Mouse (Mus musculus): Measurements from ENCODE around the gene Ehbp1. TPM values are rescaled to one million over a fixed set of nuclear protein-coding genes. Genes with fewer than 3 reads are reported as not detected.
A peak's percentile ranks its signal among the peaks of the same experiment; 100 is the strongest.

Gene Ehbp1
- polyA plus RNA-seq, 2 experiments: 12.1 to 21.4 TPM

- Histone ChIP-seq H3K36me3 (ENCODE audit: control insufficient read depth, insufficient read depth, low read length) (peaks cover 11% of the 10 kb centered on the region), H3K9ac (ENCODE audit: low read depth, low read length, severe bottlenecking) (peak overlapping the region; percentile 84), H3K4me3 (replicated peaks; ENCODE audit: low read length) (peak overlapping the region; percentile 76), H3K4me2 (replicated peaks; ENCODE audit: low read depth, low read length, severe bottlenecking) (peak overlapping the region; percentile 74), H3K27me3 (ENCODE audit: control insufficient read depth, insufficient read depth, low read length) (no peaks in the 10 kb centered on the region), H3K27ac (replicated peaks; ENCODE audit: low read depth, low read length) (peak overlapping the region; percentile 83), H3K4me1 (ENCODE audit: control insufficient read depth, insufficient read depth, low read length) (peaks cover 19% of the 10 kb centered on the region), H3K9me3 (ENCODE audit: control insufficient read depth, low read length) (no peaks in the 10 kb centered on the region)
- WGBS: under 1% methylated on average over 27 of the region's 39 CpGs
- ATAC-seq (ENCODE audit: low FRiP score, low read depth) (peak; percentile 63), DNase-seq (ENCODE audit: low spot score) (peak; percentile 42)
- 0 out of 2 replicates have a peak, but pooled peaks have one; percentile 59 for TF ChIP-seq POLR2A (IDR thresholded peaks at IDR 0.05; ENCODE audit: borderline replicate concordance, extremely low read depth, insufficient read depth, insufficient read length)
Observed at GRCm38 (mm10) chr11:22286371-22286872, 55.7 kb downstream of the Ehbp1 start.

GRCm38 (mm10) chr11:22276656-22277055, 65.4 kb downstream of the Ehbp1 start:
- Histone ChIP-seq H3K27me3 (ENCODE audit: control insufficient read depth, insufficient read depth, low read length) (no peaks in the 10 kb centered on the region), H3K9ac (ENCODE audit: low read depth, low read length, severe bottlenecking) (no peak overlapping the region), H3K4me1 (ENCODE audit: control insufficient read depth, insufficient read depth, low read length) (0 out of 2 replicates have a peak, but pooled peaks cover 3% of the 10 kb centered on the region), H3K4me2 (replicated peaks; ENCODE audit: low read depth, low read length, severe bottlenecking) (no peak overlapping the region), H3K4me3 (replicated peaks; ENCODE audit: low read length) (no peak overlapping the region), H3K36me3 (ENCODE audit: control insufficient read depth, insufficient read depth, low read length) (peaks cover 23% of the 10 kb centered on the region), H3K27ac (replicated peaks; ENCODE audit: low read depth, low read length) (no peak overlapping the region), H3K9me3 (ENCODE audit: control insufficient read depth, low read length) (0 out of 2 replicates have a peak, but pooled peaks cover 3% of the 10 kb centered on the region)
- no peak for ATAC-seq (ENCODE audit: low FRiP score, low read depth)
- no peak for TF ChIP-seq POLR2A (IDR thresholded peaks at IDR 0.05; ENCODE audit: borderline replicate concordance, extremely low read depth, insufficient read depth, insufficient read length)
- no peak for DNase-seq (ENCODE audit: low spot score)
- 94% methylated on average over 3 of the region's 3 CpGs for WGBS

DNA sequence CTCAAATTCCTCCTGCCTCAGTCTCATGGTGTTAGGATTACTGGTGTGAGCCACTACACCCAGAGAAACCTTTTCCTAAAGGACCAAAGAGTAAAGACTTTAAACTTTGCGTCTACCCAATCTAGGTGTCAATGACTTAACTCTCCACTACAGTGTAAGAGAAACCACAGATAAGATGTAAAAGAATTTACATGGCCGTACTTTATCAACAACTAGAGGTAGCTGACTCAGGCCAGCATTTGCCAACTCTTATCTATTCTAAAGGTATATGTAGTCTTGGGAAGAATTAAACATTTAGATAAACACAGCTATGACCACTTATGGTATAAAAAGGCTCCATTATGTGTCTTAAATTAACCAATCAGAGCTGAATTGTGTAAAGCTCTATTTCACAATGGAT, 67.9 kb downstream of the Ehbp1 start:
- DNase-seq (ENCODE audit: low spot score): no peak
- Histone ChIP-seq H3K4me3 (replicated peaks; ENCODE audit: low read length) (no peak overlapping the region), H3K9me3 (ENCODE audit: control insufficient read depth, low read length) (0 out of 2 replicates have a peak, but pooled peaks cover 3% of the 10 kb centered on the region), H3K4me1 (ENCODE audit: control insufficient read depth, insufficient read depth, low read length) (peaks cover 10% of the 10 kb centered on the region), H3K4me2 (replicated peaks; ENCODE audit: low read depth, low read length, severe bottlenecking) (no peak overlapping the region), H3K36me3 (ENCODE audit: control insufficient read depth, insufficient read depth, low read length) (peaks cover 22% of the 10 kb centered on the region), H3K27me3 (ENCODE audit: control insufficient read depth, insufficient read depth, low read length) (no peaks in the 10 kb centered on the region), H3K27ac (replicated peaks; ENCODE audit: low read depth, low read length) (no peak overlapping the region), H3K9ac (ENCODE audit: low read depth, low read length, severe bottlenecking) (no peak overlapping the region)
- no peak for TF ChIP-seq POLR2A (IDR thresholded peaks at IDR 0.05; ENCODE audit: borderline replicate concordance, extremely low read depth, insufficient read depth, insufficient read length)
- 94% methylated on average over 2 of the region's 2 CpGs for WGBS
- ATAC-seq (ENCODE audit: low FRiP score, low read depth): no peak

DNA sequence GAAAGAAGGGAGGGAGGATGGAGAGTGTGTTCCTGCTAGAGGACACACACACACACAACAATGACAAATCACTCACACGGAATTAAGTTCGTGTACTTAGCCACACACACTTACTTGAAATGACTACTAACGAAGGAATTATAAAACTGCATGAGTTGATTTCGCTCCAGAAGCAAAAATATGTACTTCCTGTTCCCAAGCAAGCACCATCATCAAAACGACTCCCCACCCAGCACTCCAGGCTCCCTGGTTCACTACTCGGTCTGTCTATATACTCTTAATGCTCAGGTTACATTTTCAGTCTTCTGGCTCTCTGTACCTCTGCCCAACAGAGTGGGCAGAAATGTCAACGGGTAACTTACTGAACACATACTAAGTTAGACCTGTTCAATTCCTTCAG, 68.7 kb downstream of the Ehbp1 start:
- 69% methylated on average over 7 of the region's 7 CpGs for WGBS
- no peak overlapping the region for H3K4me3 ChIP-seq (replicated peaks; ENCODE audit: low read length)
- no peak for TF ChIP-seq POLR2A (IDR thresholded peaks at IDR 0.05; ENCODE audit: borderline replicate concordance, extremely low read depth, insufficient read depth, insufficient read length)
- no peak overlapping the region for H3K4me2 ChIP-seq (replicated peaks; ENCODE audit: low read depth, low read length, severe bottlenecking)
- ATAC-seq (ENCODE audit: low FRiP score, low read depth) (no peak), DNase-seq (ENCODE audit: low spot score) (no peak)
- 0 out of 2 replicates have a peak, but pooled peaks cover 3% of the 10 kb centered on the region for H3K9me3 ChIP-seq (ENCODE audit: control insufficient read depth, low read length)
- H3K4me1 ChIP-seq (ENCODE audit: control insufficient read depth, insufficient read depth, low read length): peaks cover 12% of the 10 kb centered on the region
- peaks cover 16% of the 10 kb centered on the region; the same call in 1 of the 2 replicates for H3K36me3 ChIP-seq (ENCODE audit: control insufficient read depth, insufficient read depth, low read length)
- no peaks in the 10 kb centered on the region for H3K27me3 ChIP-seq (ENCODE audit: control insufficient read depth, insufficient read depth, low read length)
- H3K27ac ChIP-seq (replicated peaks; ENCODE audit: low read depth, low read length): no peak overlapping the region
- H3K9ac ChIP-seq (ENCODE audit: low read depth, low read length, severe bottlenecking): no peak overlapping the region

GRCm38 (mm10) chr11:22271889-22272288, 70.2 kb downstream of the Ehbp1 start:
- Histone ChIP-seq H3K9ac (ENCODE audit: low read depth, low read length, severe bottlenecking) (no peak overlapping the region), H3K4me2 (replicated peaks; ENCODE audit: low read depth, low read length, severe bottlenecking) (no peak overlapping the region), H3K4me1 (ENCODE audit: control insufficient read depth, insufficient read depth, low read length) (peaks cover 13% of the 10 kb centered on the region), H3K27me3 (ENCODE audit: control insufficient read depth, insufficient read depth, low read length) (no peaks in the 10 kb centered on the region), H3K36me3 (ENCODE audit: control insufficient read depth, insufficient read depth, low read length) (peaks cover 10% of the 10 kb centered on the region; the same call in 1 of the 2 replicates), H3K9me3 (ENCODE audit: control insufficient read depth, low read length) (0 out of 2 replicates have a peak, but pooled peaks cover 3% of the 10 kb centered on the region), H3K4me3 (replicated peaks; ENCODE audit: low read length) (no peak overlapping the region), H3K27ac (replicated peaks; ENCODE audit: low read depth, low read length) (no peak overlapping the region)
- DNase-seq (ENCODE audit: low spot score): no peak
- 89% methylated on average over 3 of the region's 3 CpGs for WGBS
- no peak for ATAC-seq (ENCODE audit: low FRiP score, low read depth)
- no peak for TF ChIP-seq POLR2A (IDR thresholded peaks at IDR 0.05; ENCODE audit: borderline replicate concordance, extremely low read depth, insufficient read depth, insufficient read length)
